Mouse (Mus musculus): ENCODE measurements around the gene Med16. TPM values are rescaled to one million over a fixed set of nuclear protein-coding genes. Genes with fewer than 3 reads are reported as not detected.

The Med16 gene
- 54.7 and 56.1 TPM in 2 replicates for polyA plus RNA-seq (2015; fragmentation: Nextera tagmentation; extraction: Ambion mirVana)

GRCm38 (mm10) chr10:79908167-79909091, at the start of gene Med16:
Gene Med16, minus strand, starts transcription at chr10:79908923.
- WGBS: under 1% methylated on average over 52 of the region's 52 CpGs

GRCm38 (mm10) chr10:79958140-79958816, 49.6 kb upstream of the Med16 start:
- no peak for ATAC-seq (ENCODE audit: borderline replicate concordance, extremely low read depth, low FRiP score, low TSS enrichment)
- Histone ChIP-seq H3K27me3 (no peaks in the 10 kb centered on the region), H3K4me2 (peak overlapping the region; percentile 29; the same call in 1 of the 2 replicates), H3K9me3 (no peaks in the 10 kb centered on the region), H3K9ac (no peak overlapping the region), H3K4me1 (peaks cover 23% of the 10 kb centered on the region), H3K4me3 (no peak overlapping the region), H3K36me3 (peaks cover 21% of the 10 kb centered on the region), H3K27ac (no peak overlapping the region)
- 15% methylated on average over 21 of the region's 21 CpGs for WGBS

More at GRCm38 (mm10) chr10:79908167-79909091, at the start of gene Med16:
- Histone ChIP-seq H3K36me3 (peaks cover 55% of the 10 kb centered on the region), H3K9ac (peak within 1 kb of the TSS; percentile 98), H3K9me3 (no peaks in the 10 kb centered on the region), H3K4me1 (peaks cover 13% of the 10 kb centered on the region), H3K27me3 (no peaks in the 10 kb centered on the region), H3K27ac (peak within 1 kb of the TSS; percentile 99), H3K4me2 (peak within 1 kb of the TSS; percentile 59), H3K4me3 (peak within 1 kb of the TSS; percentile 87)
- peak; percentile 96 for ATAC-seq (ENCODE audit: borderline replicate concordance, extremely low read depth, low FRiP score, low TSS enrichment)

GRCm38 (mm10) chr10:79956643-79957154, 48.0 kb upstream of the Med16 start:
- no peak overlapping the region for H3K4me2 ChIP-seq
- WGBS: 31% methylated on average over 4 of the region's 4 CpGs
- H3K4me1 ChIP-seq: peaks cover 23% of the 10 kb centered on the region
- no peak overlapping the region for H3K27ac ChIP-seq
- no peak overlapping the region for H3K4me3 ChIP-seq
- peaks cover 17% of the 10 kb centered on the region for H3K36me3 ChIP-seq
- H3K9ac ChIP-seq: no peak overlapping the region
- no peaks in the 10 kb centered on the region for H3K27me3 ChIP-seq
- no peak for ATAC-seq (ENCODE audit: borderline replicate concordance, extremely low read depth, low FRiP score, low TSS enrichment)
- no peaks in the 10 kb centered on the region for H3K9me3 ChIP-seq

GRCm38 (mm10) chr10:79955691-79956090, 47.0 kb upstream of the Med16 start:
- Histone ChIP-seq H3K27ac (no peak overlapping the region), H3K4me3 (no peak overlapping the region), H3K9ac (no peak overlapping the region), H3K9me3 (no peaks in the 10 kb centered on the region), H3K4me1 (peaks cover 14% of the 10 kb centered on the region), H3K27me3 (no peaks in the 10 kb centered on the region), H3K4me2 (no peak overlapping the region), H3K36me3 (peaks cover 23% of the 10 kb centered on the region)
- 63% methylated on average over 9 of the region's 9 CpGs for WGBS
- ATAC-seq (ENCODE audit: borderline replicate concordance, extremely low read depth, low FRiP score, low TSS enrichment): no peak

GRCm38 (mm10) chr10:79953946-79954345, 45.2 kb upstream of the Med16 start:
- Histone ChIP-seq H3K9me3 (no peaks in the 10 kb centered on the region), H3K9ac (no peak overlapping the region), H3K4me1 (peaks cover 11% of the 10 kb centered on the region; the same call in 1 of the 2 replicates), H3K27me3 (no peaks in the 10 kb centered on the region), H3K4me3 (no peak overlapping the region), H3K27ac (no peak overlapping the region), H3K36me3 (peaks cover 39% of the 10 kb centered on the region), H3K4me2 (no peak overlapping the region)
- ATAC-seq (ENCODE audit: borderline replicate concordance, extremely low read depth, low FRiP score, low TSS enrichment): no peak
- WGBS: 85% methylated on average over 6 of the region's 6 CpGs

- Histone ChIP-seq H3K9me3 (no peaks in the 10 kb centered on the region), H3K27me3 (no peaks in the 10 kb centered on the region), H3K36me3 (peaks cover 40% of the 10 kb centered on the region), H3K4me1 (peaks cover 21% of the 10 kb centered on the region), H3K4me2 (no peak overlapping the region), H3K27ac (no peak overlapping the region), H3K9ac (no peak overlapping the region), H3K4me3 (no peak overlapping the region)
- no peak for ATAC-seq (ENCODE audit: borderline replicate concordance, extremely low read depth, low FRiP score, low TSS enrichment)
- WGBS: 83% methylated on average over 18 of the region's 18 CpGs
Measured at GRCm38 (mm10) chr10:79950661-79951060, 41.9 kb upstream of the Med16 start.

GRCm38 (mm10) chr10:79949873-79950272, 41.1 kb upstream of the Med16 start:
- 79% methylated on average over 4 of the region's 4 CpGs for WGBS
- Histone ChIP-seq H3K27ac (no peak overlapping the region), H3K4me2 (no peak overlapping the region), H3K27me3 (no peaks in the 10 kb centered on the region), H3K9me3 (no peaks in the 10 kb centered on the region), H3K36me3 (peaks cover 40% of the 10 kb centered on the region), H3K9ac (no peak overlapping the region), H3K4me3 (no peak overlapping the region), H3K4me1 (peaks cover 29% of the 10 kb centered on the region)
- ATAC-seq (ENCODE audit: borderline replicate concordance, extremely low read depth, low FRiP score, low TSS enrichment): no peak

GRCm38 (mm10) chr10:79947502-79947901, 38.8 kb upstream of the Med16 start:
- no peak overlapping the region for H3K4me3 ChIP-seq
- H3K27me3 ChIP-seq: no peaks in the 10 kb centered on the region
- H3K4me1 ChIP-seq: peaks cover 37% of the 10 kb centered on the region
- no peak overlapping the region for H3K9ac ChIP-seq
- 0 out of 2 replicates have a peak overlapping the region, but pooled peaks have one; percentile 90 for H3K27ac ChIP-seq
- H3K9me3 ChIP-seq: no peaks in the 10 kb centered on the region
- 61% methylated on average over 6 of the region's 6 CpGs for WGBS
- H3K4me2 ChIP-seq: no peak overlapping the region
- H3K36me3 ChIP-seq: peaks cover 29% of the 10 kb centered on the region
- ATAC-seq (ENCODE audit: borderline replicate concordance, extremely low read depth, low FRiP score, low TSS enrichment): no peak

GRCm38 (mm10) chr10:79946752-79947322, 38.1 kb upstream of the Med16 start:
- peaks cover 34% of the 10 kb centered on the region for H3K36me3 ChIP-seq
- no peak for ATAC-seq (ENCODE audit: borderline replicate concordance, extremely low read depth, low FRiP score, low TSS enrichment)
- H3K27ac ChIP-seq: peak overlapping the region; percentile 90

GRCm38 (mm10) chr10:79945507-79946234, 36.9 kb upstream of the Med16 start:
- H3K27me3 ChIP-seq: no peaks in the 10 kb centered on the region
- peak overlapping the region; percentile 17; the same call in 1 of the 2 replicates for H3K9ac ChIP-seq
- peak overlapping the region; percentile 90 for H3K27ac ChIP-seq
- WGBS: 32% methylated on average over 16 of the region's 16 CpGs
- H3K36me3 ChIP-seq: peaks cover 28% of the 10 kb centered on the region
- peak overlapping the region; percentile 31 for H3K4me2 ChIP-seq
- peak; percentile 73; the same call in 1 of the 2 replicates for ATAC-seq (ENCODE audit: borderline replicate concordance, extremely low read depth, low FRiP score, low TSS enrichment)
- no peak overlapping the region for H3K4me3 ChIP-seq
- H3K9me3 ChIP-seq: no peaks in the 10 kb centered on the region
- peaks cover 37% of the 10 kb centered on the region for H3K4me1 ChIP-seq

More at GRCm38 (mm10) chr10:79946752-79947322, 38.1 kb upstream of the Med16 start:
- 27% methylated on average over 7 of the region's 7 CpGs for WGBS
- H3K4me2 ChIP-seq: peak overlapping the region; percentile 27; the same call in 1 of the 2 replicates
- H3K4me3 ChIP-seq: no peak overlapping the region
- no peaks in the 10 kb centered on the region for H3K9me3 ChIP-seq
- no peaks in the 10 kb centered on the region for H3K27me3 ChIP-seq
- no peak overlapping the region for H3K9ac ChIP-seq
- H3K4me1 ChIP-seq: peaks cover 37% of the 10 kb centered on the region

GRCm38 (mm10) chr10:79943471-79943901, 34.8 kb upstream of the Med16 start:
- no peak for ATAC-seq (ENCODE audit: borderline replicate concordance, extremely low read depth, low FRiP score, low TSS enrichment)
- H3K4me3 ChIP-seq: no peak overlapping the region
- WGBS: 63% methylated on average over 9 of the region's 9 CpGs

More at GRCm38 (mm10) chr10:79943471-79943901, 34.8 kb upstream of the Med16 start:
- no peak overlapping the region for H3K9ac ChIP-seq
- peaks cover 10% of the 10 kb centered on the region; the same call in 1 of the 2 replicates for H3K36me3 ChIP-seq
- no peaks in the 10 kb centered on the region for H3K27me3 ChIP-seq
- peak overlapping the region; percentile 43 for H3K27ac ChIP-seq
- H3K4me2 ChIP-seq: no peak overlapping the region
- H3K4me1 ChIP-seq: peaks cover 43% of the 10 kb centered on the region
- H3K9me3 ChIP-seq: no peaks in the 10 kb centered on the region
